Mouse (Mus musculus) limb, embryonic 11.5 days (tissue): ENCODE data around the gene Oaz3. TPM values are rescaled to one million over a fixed set of nuclear protein-coding genes. Genes with fewer than 3 reads are reported as not detected.

ENCODE experiments used
- ATAC-seq: fragments of 200-750 bp; cut with Nextera tagmentation; 2 replicates; pipeline ENCODE4 v1.8.0; 2017; ENCODE audit warnings: low read depth; ENCODE audit not compliant: insufficient number of reproducible peaks, low FRiP score, low TSS enrichment
- DNase-seq: peaks from one replicate; pipeline ENCODE4 v3.0.0-alpha.2; 2015; ENCODE audit warnings: low spot score
- H3K27ac ChIP-seq: fragments of 300-500 bp; sonication (generic); replicated peaks from 2 replicates; pipeline ENCODE4 v1.5.1; 2014; ENCODE audit warnings: low read depth, mild to moderate bottlenecking, low read length
- H3K27me3 ChIP-seq: fragments of 300-500 bp; sonication (generic); 2 replicates; pipeline ENCODE4 v1.6.1; 2014; ENCODE audit warnings: mild to moderate bottlenecking, low read length, mixed read lengths; ENCODE audit not compliant: control insufficient read depth, insufficient read depth
- H3K36me3 ChIP-seq: fragments of 300-500 bp; sonication (generic); 2 replicates; pipeline ENCODE4 v1.6.1; 2014; ENCODE audit warnings: mild to moderate bottlenecking, low read length, moderate library complexity, mixed read lengths; ENCODE audit not compliant: control insufficient read depth, insufficient read depth
- H3K4me1 ChIP-seq: fragments of 300-500 bp; sonication (generic); 2 replicates; pipeline ENCODE4 v1.6.1; 2014; ENCODE audit warnings: low read length, mixed read lengths; ENCODE audit not compliant: control insufficient read depth, insufficient read depth
- H3K4me2 ChIP-seq: fragments of 300-500 bp; sonication (generic); 2 replicates; pipeline ENCODE4 v1.6.1; 2014; ENCODE audit warnings: low read depth, mild to moderate bottlenecking, moderate library complexity; ENCODE audit not compliant: severe bottlenecking
- H3K4me3 ChIP-seq: fragments of 300-500 bp; sonication (generic); 2 replicates; pipeline ENCODE4 v1.5.1; 2014; ENCODE audit warnings: low read depth, low read length
- H3K9ac ChIP-seq: fragments of 300-500 bp; sonication (generic); 2 replicates; pipeline ENCODE4 v1.6.1; 2014; ENCODE audit warnings: mild to moderate bottlenecking, low read length
- H3K9me3 ChIP-seq: fragments of 300-500 bp; sonication (generic); 2 replicates; pipeline ENCODE4 v1.6.1; 2016; ENCODE audit warnings: low read length; ENCODE audit not compliant: control insufficient read depth
- WGBS: fragments of 180-500 bp; shearing (Covaris S2); extraction: QIAGEN DNeasy Blood & Tissue Kit; methylation state at CpG from one replicate; pipeline ENCODE4 v1.1.7; 2014; 5-methylcytosine and 5-hydroxymethylcytosine counted together
- polyA plus RNA-seq: library from polyadenylated mRNA; unstranded; fragments of >200 nt; fragmentation: Nextera tagmentation; extraction: Ambion mirVana; gene quantifications from 2 replicates; pipeline ENCODE4 v1.2.1, GENCODE M21; 2014

The Oaz3 gene
- polyA plus RNA-seq, 1 experiment from 2014 or later: 0.36 TPM

DNA sequence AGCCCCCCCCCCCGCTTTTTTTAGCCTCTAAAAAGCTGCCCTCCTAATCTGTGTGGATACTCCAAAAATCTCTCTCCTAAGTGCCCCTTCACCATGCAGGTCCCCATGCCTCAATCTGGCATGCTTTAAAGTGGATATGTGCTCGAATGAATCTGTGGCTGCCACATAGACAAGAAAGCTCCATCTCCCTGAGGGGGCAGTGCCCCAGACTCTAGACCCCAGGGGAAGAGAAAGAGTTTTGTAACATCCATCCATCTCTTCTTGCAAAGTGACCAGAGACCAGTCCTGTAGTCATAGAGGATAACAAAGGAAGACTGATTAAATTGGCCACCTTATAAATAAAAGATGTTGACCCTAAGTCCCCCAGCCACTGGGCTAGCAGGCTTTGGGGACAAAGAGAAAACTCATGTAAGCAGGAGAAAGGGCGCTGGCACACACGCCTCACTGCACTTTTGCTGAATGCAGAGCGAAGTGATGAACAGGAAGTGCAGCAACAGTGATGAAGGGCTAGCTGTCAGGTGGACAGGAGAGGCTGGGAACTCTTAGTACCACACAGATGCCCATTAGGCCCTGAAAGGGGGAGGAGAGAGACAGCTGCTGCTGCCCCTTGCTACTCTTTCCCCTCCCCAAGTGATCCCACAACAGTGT is 43.9 kb downstream of the Oaz3 start:
- Histone ChIP-seq H3K27me3 (peaks cover 32% of the 10 kb centered on the region), H3K4me3 (no peak overlapping the region), H3K9ac (no peak overlapping the region), H3K27ac (no peak overlapping the region), H3K36me3 (no peaks in the 10 kb centered on the region), H3K4me2 (no peak overlapping the region), H3K4me1 (peaks cover 2% of the 10 kb centered on the region; the same call in 1 of the 2 replicates), H3K9me3 (no peaks in the 10 kb centered on the region)
- ATAC-seq (no peak), DNase-seq (no peak)
- WGBS: 51% methylated on average over 5 of the region's 5 CpGs

DNA sequence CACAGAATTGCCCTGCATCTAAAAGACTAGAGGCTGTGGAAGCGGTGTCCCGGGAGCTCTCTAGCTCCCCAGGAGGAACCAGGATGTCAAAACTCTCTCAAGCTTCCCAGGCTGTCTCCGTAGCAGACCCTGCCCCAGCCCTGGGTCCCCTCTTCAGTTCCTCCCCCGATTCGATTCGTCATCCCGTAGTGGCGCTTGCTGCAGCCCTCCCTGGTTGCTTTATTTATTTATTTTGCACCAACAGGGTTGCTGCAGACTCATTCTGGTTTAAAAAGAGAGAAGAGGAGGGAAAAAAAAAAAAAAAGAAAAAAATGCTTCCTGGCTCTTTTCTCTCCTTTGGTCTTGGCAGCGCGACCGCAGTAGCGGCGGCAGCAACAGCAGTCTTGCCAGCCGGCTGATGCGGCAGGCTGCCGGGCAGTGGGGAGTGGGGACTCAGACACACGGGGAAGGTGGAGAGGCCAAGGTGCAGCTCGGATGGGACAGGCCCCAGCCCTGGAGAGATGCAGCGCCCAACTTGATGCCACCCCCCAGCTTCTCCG is 44.7 kb downstream of the Oaz3 start:
- no peaks in the 10 kb centered on the region for H3K9me3 ChIP-seq
- no peaks in the 10 kb centered on the region for H3K36me3 ChIP-seq
- peak overlapping the region; percentile 15; the same call in 1 of the 2 replicates for H3K4me3 ChIP-seq
- H3K27me3 ChIP-seq: peaks cover 32% of the 10 kb centered on the region
- peaks cover 2% of the 10 kb centered on the region; the same call in 1 of the 2 replicates for H3K4me1 ChIP-seq
- H3K27ac ChIP-seq: no peak overlapping the region
- no peak for ATAC-seq
- WGBS: 4% methylated on average over 20 of the region's 20 CpGs
- DNase-seq: peak; percentile 47
- H3K9ac ChIP-seq: peak overlapping the region; percentile 30; the same call in 1 of the 2 replicates
- peak overlapping the region; percentile 39 for H3K4me2 ChIP-seq

DNA sequence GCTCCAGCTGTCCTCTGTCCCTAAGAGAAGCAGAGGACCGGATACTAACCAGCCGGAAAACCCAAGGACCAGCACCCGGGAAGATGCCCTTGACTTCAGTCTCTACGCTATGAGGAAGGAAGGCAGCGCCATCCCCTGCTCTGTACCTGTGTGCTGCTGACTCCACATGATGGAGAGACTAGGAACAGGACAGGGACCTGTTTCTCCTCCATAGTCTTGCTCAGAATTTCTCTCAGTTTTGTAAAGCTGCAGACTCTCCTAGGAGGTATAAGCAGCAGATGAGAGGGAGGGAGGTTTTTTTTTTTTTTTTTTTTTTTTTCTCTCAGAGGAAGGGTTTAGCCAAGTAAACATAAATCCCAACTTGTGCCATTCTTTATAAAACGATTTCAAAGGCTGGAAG is 45.5 kb downstream of the Oaz3 start, which contains the start of gene Lingo4:
Lingo4 (plus strand) TSS at position 301 of the 400 bp plus-strand sequence.
- Histone ChIP-seq H3K4me2 (peak within 1 kb of the TSS; percentile 39), H3K9ac (peak within 1 kb of the TSS; percentile 30; the same call in 1 of the 2 replicates), H3K4me1 (peaks cover 2% of the 10 kb centered on the region; the same call in 1 of the 2 replicates), H3K27ac (no peak within 1 kb of the TSS), H3K4me3 (peak within 1 kb of the TSS; percentile 15; the same call in 1 of the 2 replicates), H3K27me3 (peaks cover 32% of the 10 kb centered on the region), H3K36me3 (no peaks in the 10 kb centered on the region), H3K9me3 (no peaks in the 10 kb centered on the region)
- 74% methylated on average over 6 of the region's 6 CpGs for WGBS
- DNase-seq (no peak), ATAC-seq (no peak)

DNA sequence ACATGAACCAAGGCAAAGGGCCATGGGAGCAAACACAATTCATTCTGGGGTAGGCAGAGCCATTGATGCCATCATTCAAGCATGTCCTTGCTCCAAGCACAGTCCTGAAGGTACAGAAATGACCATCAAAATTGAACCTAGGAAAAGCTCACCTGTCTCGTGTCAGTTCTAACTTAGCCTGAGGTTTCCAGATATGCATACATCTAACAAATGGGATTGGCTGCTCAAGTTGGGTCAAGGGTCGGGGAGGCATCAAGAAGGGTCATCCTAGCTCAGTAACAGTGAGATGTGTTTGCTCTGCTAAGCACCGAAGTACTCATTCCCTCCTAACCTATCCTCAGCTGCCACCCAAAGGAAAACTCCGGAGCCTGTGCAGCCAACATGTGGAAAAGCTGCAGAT is 46.9 kb downstream of the Oaz3 start:
- H3K4me2 ChIP-seq: no peak overlapping the region
- H3K27ac ChIP-seq: no peak overlapping the region
- no peaks in the 10 kb centered on the region for H3K9me3 ChIP-seq
- 75% methylated on average over 4 of the region's 4 CpGs for WGBS
- peaks cover 30% of the 10 kb centered on the region for H3K27me3 ChIP-seq
- no peak for DNase-seq
- H3K9ac ChIP-seq: no peak overlapping the region
- H3K36me3 ChIP-seq: no peaks in the 10 kb centered on the region
- peaks cover 2% of the 10 kb centered on the region; the same call in 1 of the 2 replicates for H3K4me1 ChIP-seq
- H3K4me3 ChIP-seq: no peak overlapping the region
- ATAC-seq: no peak

DNA sequence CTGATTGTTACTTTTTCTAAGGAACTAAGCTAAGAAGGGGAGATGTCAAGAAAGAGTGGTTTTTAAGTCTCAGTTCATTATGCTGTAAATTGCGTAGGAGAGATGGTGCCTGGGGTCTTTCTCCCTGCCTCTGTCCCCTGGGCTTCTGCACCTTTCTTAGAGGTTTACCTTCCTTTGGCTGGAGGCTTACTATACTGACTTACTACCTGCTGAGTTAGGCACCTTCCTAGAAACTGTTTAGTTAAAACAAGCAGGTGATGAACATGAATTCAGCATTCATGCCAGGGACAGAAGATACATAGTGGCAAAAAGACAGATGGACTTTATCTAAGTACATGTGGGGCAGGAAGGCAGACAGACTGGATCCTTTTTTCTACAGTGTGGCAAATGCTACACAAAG is 47.4 kb downstream of the Oaz3 start:
- no peak for ATAC-seq
- Histone ChIP-seq H3K9ac (no peak overlapping the region), H3K9me3 (no peaks in the 10 kb centered on the region), H3K4me3 (no peak overlapping the region), H3K4me1 (peaks cover 2% of the 10 kb centered on the region; the same call in 1 of the 2 replicates), H3K4me2 (no peak overlapping the region), H3K36me3 (no peaks in the 10 kb centered on the region), H3K27me3 (peaks cover 30% of the 10 kb centered on the region), H3K27ac (no peak overlapping the region)
- 81% methylated on average over 1 of the region's 1 CpGs for WGBS
- DNase-seq: no peak

DNA sequence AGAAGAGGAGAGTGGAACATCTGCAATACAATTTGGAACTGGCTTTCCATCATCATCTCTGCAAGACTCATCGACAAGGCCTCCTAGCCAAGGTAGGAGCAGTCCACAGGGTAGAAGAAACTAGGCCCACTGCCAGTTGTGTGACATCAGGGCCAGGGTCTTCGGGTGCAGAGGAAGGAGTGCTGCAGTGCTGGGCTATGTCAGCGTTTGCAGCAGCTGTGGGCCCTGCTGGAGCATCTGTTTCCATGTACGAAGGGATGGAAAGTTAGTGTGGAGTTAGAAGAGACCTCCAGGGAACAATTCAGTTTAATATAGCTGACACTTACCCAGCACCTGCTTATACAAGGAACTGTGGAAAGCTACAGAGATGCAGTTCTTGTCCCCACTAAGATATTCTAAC is 50.7 kb downstream of the Oaz3 start:
- Histone ChIP-seq H3K9me3 (no peaks in the 10 kb centered on the region), H3K4me1 (no peaks in the 10 kb centered on the region), H3K4me3 (no peak overlapping the region), H3K27me3 (peaks cover 6% of the 10 kb centered on the region; the same call in 1 of the 2 replicates), H3K4me2 (no peak overlapping the region), H3K27ac (no peak overlapping the region), H3K36me3 (no peaks in the 10 kb centered on the region), H3K9ac (no peak overlapping the region)
- 66% methylated on average over 4 of the region's 4 CpGs for WGBS
- no peak for DNase-seq
- ATAC-seq: no peak

DNA sequence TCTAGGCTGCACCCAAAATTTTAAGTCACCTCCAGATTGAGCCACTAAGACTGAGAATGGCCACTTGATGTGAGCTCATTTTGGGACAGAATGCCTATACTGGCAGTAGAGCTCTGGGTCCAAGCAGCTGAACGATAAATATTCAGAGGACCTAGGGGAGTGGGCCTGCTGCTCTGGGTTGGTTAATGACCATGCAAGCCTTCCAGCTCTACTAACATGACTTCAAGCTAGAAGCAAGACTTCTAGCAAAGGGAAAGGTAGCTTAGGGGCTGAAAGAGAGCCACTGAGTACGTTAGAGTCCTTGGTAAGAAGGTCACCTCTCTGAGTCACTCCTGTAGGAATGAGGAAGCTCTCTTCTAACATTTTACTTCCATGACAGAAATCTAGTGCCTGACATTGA is 51.6 kb downstream of the Oaz3 start:
- DNase-seq (no peak), ATAC-seq (no peak)
- no peaks in the 10 kb centered on the region for H3K36me3 ChIP-seq
- no peak overlapping the region for H3K9ac ChIP-seq
- H3K9me3 ChIP-seq: no peaks in the 10 kb centered on the region
- H3K27me3 ChIP-seq: no peaks in the 10 kb centered on the region; the same call in 1 of the 2 replicates
- H3K27ac ChIP-seq: no peak overlapping the region
- H3K4me3 ChIP-seq: no peak overlapping the region
- no peak overlapping the region for H3K4me2 ChIP-seq
- WGBS: 89% methylated on average over 2 of the region's 2 CpGs
- H3K4me1 ChIP-seq: no peaks in the 10 kb centered on the region

DNA sequence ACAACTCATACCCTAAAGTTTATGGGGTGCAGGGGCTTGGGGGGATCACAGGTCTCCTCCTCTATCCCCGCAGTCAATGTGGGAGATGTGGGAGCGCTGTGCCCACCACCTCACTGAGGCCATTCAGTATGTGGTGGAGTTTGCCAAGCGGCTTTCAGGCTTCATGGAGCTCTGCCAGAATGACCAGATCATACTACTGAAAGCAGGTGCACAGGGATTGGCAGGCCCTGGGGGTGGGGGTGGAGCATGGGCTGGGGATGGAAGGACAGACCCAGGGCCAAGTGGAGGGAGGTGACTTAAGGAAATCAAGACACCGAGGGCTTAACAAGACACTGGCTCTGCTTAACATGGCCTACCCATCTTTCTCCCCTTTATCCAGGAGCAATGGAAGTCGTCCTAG is 52.7 kb downstream of the Oaz3 start:
- H3K9ac ChIP-seq: no peak overlapping the region
- no peaks in the 10 kb centered on the region for H3K4me1 ChIP-seq
- no peaks in the 10 kb centered on the region for H3K36me3 ChIP-seq
- H3K27ac ChIP-seq: no peak overlapping the region
- ATAC-seq: no peak
- 79% methylated on average over 5 of the region's 5 CpGs for WGBS
- H3K4me2 ChIP-seq: no peak overlapping the region
- H3K27me3 ChIP-seq: no peaks in the 10 kb centered on the region
- H3K4me3 ChIP-seq: no peak overlapping the region
- DNase-seq: no peak
- no peaks in the 10 kb centered on the region for H3K9me3 ChIP-seq
